Mouse (Mus musculus): Measurements from ENCODE around the gene Platr17.
"Not testable (repeated sequence)": the region's sequence is repeated elsewhere in the genome, so short reads cannot be mapped to it uniquely, and the experiment has no call there.

The Platr17 gene

DNA sequence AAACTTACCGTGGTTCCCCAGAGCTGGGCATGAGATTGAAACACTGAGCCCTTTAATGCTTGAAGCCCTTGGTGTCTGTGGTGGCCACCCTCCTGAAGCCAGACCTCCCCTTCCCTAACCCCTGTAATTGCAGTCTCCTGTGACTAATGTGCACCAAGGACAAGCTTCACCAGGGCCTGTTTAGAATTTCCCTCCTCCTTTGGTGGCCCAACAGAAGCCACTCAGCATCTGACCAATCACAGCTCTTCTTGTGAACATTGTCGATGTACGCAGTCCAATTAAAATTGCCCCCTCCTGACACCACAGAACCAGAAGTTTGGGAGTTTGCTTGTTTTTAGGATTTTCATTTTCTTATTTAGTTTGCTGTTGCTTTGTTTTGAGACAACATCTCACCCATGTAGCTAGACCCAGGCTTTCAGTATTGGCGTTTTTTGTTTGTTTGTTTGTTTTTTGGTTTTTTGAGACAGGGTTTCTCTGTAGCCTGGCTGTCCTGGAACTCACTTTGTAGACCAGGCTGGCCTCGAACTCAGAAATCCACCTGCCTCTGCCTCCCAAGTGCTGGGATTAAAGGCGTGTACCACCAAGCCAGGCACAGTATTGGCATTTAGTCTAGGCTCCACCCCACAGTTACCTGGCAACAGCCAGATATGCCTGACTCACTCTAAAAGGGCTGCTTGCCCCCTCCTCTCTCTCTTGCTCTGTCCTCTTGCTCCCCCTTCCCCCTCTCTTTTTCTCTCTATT, 854 bp upstream of the Platr17 start:
- DNase-seq, result not testable (repeated sequence)

DNA sequence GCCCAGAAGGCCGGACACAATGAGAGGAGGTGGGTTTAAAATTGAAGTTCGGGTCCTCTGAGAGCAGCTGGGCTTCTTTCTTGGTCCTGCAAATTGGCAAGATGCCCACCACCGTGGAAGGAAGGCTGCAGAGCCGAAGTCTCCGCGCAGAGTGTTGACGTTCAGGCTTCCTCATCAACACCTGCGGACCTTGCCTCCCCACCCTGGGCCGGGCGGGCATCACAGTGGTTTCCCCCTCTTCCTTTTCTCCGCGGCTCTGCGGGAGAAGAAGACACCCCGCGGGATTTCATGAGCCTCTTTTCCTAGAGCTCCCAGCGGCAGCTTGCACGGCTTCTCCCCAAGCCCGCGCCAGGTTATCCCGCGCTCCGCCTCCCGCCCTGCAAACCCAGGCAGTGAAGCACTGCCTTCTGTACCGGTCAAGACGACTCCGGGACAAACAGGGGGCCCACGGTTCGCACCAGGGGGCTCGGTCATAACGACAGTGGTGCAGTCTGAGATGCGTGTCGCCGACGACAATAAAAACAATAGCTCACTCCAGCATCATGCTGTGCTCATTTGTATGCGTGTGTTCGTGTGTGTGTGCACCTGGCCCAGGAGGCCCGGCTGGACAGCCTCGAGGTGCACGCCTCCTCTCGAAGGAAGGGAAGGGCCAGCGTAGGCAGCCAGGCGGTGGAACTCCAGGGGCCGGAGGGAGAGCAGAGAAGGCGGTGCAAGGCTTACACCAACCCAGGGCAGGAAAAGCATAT, 3.6 kb downstream of the Platr17 start:
- peak; percentile 80 for DNase-seq

DNA sequence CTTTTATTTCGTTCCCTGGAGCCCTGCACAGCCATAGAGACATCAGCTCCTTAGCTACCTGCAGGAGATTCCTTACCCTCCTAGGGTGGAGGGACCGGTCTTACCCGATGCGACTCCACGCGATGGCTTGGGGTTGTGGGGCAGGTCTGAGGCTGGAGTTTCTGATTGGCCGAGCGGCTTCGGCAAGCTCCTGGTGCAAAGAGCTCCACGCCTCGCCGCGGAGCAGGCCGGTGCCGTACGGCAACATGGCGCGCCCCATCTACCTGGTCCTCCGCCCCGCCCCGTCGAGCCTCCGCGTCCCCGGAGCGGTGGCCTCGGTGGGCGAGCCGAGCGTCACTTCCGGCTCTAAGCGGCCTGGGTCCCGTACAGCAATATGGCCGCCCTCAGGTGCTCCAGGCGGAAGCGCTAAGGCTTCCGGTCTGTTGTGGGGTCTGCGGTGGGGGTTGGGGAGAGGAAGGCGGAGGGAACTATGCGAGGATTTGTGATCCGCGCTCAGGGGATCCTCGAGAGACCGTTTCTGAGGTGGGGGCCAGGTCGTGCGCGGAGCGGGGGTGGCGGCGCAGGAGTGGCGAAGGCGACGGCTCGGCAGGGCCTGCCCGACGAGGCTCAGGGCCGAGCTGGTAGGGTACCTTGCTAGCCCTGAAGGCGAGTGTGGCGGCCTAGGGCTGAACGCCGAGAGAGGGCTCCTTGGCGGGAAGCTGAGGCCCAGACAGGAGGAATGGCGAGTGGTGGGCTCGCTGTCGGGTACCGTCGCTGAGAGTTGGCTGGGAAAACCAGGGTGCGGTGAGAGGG, 4.3 kb downstream of the Platr17 start, which contains the start of gene Daxx:
TSS of gene Daxx (plus strand) at position 338 of the 792 bp plus-strand sequence.
- peak; percentile 98 for DNase-seq

DNA sequence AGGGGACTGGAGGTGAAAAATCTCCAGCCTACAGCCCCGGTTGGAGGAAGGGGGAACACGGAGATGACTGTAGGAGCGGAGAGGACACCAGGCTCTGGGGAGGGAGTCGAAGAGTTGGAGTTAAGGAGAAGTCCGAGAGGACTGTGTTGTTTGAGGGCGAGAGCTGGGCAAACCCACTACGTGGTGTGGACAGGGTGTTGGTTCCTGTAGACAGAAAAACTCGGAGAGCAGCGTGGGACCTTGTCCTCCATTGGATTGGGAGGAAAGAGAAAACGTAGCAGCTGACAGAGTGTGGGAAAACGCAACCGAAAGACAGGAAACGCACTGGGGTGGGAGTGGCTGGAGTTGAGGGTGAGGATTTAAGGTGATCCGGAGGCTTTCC, 4.9 kb downstream of the Platr17 start:
- no peak for DNase-seq

DNA sequence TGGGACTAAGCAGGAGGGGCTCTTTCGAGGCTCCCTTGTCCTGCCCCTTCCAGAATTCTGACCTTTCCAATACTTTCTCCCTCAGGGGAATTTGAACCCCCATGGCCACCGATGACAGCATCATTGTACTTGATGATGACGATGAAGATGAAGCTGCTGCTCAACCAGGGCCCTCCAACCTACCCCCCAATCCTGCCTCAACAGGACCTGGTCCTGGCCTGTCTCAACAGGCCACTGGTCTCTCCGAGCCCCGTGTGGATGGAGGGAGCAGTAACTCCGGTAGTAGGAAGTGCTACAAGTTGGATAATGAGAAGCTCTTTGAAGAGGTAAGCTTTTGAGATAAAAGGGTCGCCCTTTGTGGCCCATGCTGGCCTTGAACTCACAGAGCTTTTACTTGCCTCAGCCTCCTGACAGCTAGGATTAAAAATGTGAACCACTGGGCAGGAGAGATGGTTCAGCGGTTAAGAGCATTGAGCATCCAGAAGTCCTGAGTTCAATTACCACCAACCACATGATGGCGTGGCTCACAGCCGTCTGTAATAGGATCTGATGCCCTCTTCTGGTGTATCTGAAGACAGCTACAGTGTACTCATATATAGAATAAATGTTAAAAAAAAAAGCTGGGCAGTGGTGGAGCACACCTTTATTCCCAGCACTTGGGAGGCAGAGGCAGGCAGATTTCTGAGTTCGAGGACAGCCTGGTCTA, 5.6 kb downstream of the Platr17 start:
- DNase-seq, result peak; percentile 66

DNA sequence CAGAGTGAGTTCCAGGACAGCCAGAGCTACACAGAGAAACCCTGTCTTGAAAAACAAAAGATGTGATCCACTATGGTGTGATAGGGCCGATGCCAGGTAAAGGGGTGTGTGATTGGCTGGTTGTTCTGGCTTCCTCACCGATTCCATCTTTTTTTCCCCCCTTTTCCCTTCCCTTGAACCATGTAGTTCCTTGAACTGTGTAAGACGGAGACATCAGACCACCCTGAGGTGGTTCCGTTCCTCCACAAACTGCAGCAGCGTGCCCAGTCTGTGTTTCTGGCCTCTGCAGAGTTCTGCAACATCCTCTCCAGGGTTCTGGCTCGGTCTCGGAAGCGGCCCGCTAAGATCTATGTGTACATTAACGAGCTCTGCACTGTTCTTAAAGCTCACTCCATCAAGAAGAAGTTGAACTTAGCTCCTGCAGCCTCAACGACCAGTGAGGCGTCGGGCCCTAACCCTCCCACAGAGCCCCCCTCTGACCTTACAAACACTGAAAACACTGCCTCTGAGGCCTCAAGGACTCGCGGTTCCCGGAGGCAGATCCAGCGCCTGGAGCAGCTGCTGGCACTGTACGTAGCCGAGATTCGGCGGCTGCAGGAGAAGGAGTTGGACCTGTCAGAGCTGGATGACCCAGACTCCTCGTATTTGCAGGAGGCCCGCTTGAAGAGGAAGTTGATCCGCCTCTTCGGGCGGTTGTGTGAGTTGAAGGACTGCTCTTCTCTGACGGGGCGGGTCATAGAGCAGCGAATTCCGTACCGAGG, 6.3 kb downstream of the Platr17 start:
- DNase-seq, result peak; percentile 53

DNA sequence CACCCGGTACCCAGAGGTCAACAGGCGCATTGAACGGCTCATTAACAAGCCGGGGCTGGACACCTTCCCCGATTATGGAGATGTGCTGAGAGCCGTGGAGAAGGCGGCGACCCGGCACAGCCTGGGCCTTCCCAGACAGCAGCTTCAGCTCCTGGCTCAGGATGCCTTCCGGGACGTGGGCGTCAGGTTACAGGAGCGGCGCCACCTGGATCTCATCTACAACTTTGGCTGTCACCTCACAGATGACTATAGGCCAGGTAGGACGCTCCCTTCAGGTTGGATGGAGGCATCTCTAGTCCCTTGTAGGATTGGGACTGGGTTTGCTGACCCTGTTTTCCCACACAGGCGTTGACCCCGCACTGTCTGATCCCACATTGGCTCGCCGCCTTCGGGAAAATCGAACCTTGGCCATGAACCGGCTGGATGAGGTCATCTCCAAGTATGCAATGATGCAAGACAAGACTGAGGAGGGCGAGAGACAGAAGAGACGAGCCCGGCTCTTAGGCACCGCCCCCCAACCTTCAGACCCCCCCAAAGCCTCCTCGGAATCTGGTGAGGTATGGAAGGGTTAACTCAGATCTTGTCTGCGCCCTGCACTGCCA, 7.0 kb downstream of the Platr17 start:
- peak; percentile 57 for DNase-seq

DNA sequence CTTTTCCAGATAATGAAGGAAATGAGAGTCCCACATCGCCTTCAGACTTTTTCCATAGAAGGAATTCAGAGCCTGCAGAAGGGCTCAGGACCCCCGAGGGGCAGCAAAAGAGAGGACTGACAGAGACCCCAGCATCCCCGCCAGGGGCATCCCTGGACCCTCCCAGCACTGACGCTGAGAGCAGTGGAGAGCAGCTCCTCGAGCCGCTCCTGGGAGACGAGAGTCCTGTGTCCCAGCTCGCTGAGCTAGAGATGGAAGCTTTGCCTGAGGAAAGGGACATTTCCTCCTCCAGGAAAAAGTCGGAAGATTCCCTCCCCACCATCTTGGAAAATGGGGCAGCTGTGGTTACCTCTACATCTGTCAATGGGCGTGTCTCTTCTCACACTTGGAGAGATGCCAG, 8.3 kb downstream of the Platr17 start:
- DNase-seq, result peak; percentile 46

DNA sequence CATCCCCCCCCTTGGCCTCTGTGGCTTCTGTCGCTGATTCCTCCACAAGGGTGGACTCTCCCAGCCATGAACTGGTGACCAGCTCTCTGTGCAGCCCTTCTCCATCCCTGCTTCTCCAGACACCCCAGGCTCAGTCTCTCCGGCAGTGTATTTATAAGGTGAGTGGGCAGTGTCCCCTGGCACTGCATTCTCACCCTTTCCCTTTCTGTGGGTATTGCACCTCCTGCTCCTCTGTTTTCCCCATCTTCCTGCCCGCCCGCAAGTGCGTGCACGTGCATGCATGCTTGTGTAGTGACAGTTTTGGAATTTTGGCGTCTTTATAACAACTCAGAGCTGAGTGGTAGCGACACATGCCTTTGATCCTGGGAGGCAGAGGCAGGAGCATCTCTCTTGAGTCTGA, 9.0 kb downstream of the Platr17 start:
- DNase-seq, result peak; percentile 55

DNA sequence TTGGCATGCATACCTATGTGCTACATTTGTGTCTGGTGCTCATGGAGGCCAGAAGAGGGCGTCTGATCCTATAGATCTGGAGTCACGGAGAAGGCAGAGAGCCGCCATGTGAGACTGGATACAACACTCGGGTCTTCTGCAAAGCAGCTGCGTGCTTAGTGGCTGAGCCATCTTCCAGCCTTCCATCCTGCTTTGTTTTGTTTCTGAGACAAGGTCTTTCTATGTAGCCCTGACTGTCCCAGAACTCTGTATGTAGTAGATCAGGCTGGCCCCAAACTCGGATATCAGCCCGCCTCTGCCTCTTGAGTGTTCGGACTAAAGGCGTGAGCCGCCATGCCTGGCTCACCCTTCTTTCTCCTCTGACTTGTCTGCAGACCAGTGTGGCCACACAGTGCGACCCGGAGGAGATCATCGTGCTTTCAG, 10.0 kb downstream of the Platr17 start:
- peak; percentile 68 for DNase-seq

DNA sequence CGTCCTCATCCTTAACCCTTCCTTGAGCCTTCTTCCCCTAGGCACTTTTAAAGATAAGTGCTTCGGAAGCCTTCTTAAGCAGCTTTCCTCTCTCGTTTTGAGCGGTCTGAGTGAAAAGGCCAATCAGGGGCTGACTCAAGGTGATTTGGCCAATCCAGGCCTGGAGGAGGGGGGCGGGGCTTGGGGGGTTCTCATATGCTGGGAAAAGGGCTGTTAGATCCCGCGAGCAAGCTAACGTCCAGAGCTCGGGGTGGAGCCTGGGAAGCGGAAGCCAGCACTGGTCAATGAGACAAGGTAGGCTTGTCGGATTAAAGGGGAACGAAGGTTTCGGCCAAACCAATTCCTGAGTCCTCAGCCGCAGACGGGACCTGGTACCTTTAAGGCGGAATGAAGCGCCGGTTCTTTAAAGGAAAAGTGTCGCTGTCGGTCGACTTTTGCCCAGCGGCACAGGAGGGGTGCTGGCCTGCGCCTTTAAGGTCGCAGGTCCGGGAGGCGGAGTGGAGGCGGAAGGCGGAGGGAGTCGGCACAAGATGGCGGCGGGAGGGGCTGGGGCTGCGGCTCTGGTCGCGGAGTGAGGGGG, 10.8 kb downstream of the Platr17 start, which contains the start of the genes Tapbp and Zbtb22:
TSS of gene Tapbp (plus strand) at position 229 of the 580 bp plus-strand sequence.
TSS of gene Zbtb22 (plus strand) at position 234 of the 580 bp plus-strand sequence.
- DNase-seq, result peak; percentile 99

DNA sequence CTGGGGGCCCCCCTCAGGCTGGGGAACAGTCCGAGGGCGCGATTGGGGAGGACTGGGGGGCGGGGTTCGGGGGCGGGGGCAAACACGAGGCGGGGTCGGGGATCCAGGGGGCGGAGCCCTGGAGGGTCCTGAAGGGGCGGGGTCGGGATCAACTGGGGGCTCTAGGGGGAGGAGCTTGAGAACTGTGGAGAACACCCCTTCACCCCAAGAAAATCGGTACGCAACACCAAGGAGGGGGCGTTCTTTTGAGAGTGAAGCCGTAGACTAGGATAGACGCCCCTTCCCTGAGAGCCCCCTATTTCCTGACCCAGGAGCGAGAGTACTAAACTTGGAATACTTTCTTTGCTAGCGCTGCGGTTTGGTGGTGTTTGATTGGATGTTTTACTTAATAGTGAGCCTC, 11.4 kb downstream of the Platr17 start:
- DNase-seq, result peak; percentile 79

DNA sequence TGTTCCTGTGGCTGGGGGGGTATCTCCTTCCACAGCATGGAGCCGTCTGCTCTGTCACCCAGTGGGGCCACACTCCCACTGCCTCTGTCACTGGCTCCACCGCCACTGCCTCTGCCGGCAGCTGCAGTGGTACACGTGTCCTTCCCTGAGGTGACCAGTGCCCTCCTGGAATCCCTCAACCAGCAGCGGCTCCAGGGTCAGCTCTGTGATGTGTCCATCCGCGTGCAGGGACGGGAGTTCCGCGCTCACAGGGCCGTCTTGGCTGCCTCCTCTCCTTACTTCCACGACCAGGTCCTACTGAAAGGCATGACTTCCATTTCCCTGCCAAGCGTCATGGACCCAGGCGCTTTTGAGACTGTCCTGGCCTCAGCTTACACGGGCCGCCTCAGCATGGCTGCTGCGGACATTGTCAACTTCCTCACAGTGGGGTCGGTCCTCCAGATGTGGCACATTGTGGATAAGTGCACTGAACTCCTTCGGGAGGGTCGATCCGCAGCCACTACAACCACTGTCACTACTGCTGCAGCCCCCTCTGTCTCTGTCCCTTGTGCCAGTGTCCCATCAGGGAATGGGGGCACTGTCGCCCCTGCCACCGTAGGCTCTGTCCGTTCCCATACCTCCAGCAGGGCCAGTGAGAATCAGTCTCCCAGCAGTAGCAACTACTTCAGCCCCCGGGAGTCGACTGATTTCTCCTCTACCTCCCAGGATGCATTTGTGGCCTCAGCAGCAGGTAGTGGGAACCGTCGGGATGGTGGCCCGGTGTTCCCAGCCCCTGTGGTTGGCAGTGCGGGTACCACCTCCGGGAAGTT, 12.1 kb downstream of the Platr17 start:
- peak; percentile 66 for DNase-seq

DNA sequence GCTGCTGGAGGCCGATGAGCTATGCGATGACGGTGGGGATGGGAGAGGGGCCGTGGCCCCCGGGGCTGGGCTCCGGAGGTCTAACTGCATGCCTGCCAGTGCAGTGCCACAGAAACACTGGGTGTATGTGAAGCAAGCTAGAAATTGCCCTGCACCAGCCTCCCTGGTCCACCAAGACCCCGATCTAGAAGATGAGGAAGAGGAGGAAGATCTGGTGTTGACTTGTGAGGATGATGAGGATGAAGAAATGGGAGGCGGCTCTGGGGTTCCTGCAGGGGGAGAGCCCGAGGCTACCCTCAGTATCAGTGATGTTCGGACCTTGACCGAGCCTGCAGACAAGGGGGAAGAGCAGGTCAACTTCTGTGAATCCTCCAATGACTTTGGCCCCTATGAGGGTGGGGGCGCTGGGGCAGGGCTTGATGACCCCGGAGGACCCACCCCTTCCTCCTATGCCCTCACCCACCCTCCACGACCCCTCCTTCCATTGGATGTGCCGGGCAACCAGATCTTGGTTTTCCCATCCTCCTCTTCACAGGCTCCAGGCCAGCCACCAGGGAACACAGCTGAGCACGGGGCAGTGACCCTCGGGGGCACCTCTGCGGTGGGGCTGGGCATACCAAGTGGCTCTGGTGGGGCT, 12.8 kb downstream of the Platr17 start:
- DNase-seq, result peak; percentile 64

DNA sequence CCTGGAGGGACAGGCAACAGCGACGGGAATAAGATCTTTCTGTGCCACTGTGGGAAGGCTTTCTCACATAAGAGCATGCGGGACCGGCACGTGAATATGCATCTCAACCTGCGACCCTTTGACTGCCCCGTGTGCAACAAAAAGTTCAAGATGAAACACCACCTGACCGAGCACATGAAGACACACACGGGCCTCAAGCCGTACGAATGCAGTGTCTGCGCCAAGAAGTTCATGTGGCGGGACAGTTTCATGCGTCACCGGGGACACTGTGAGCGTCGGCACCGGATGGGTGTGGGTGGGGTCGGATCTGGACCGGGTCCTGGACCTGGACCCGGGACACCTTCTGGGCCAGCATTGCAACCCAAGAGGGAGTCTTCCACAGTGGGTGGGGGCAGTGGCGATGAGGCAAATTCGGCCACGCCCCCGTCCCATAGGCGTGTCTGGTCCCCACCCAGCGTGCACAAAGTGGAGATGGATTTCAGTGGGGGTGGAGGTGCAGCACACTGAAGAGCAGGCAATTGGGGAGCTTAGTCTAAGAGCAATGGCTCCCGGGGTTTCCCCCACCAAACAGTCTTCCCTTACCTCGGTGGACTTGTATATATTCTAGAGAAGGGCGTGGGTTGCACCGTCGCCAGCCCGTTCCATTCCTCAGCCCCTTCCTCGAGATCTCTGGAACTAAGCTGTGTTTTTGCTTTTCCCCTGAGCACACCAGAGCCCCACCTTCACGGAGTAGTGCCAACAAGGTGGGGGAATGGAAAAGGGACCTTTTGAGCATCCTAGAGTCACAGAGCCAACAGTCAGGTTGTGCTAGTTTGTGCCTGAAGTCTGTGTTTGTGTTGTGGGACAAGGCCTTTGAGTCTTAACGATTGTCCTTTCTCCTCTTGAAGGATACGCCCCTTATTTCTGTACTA, 13.6 kb downstream of the Platr17 start:
- DNase-seq, result peak; percentile 65

DNA sequence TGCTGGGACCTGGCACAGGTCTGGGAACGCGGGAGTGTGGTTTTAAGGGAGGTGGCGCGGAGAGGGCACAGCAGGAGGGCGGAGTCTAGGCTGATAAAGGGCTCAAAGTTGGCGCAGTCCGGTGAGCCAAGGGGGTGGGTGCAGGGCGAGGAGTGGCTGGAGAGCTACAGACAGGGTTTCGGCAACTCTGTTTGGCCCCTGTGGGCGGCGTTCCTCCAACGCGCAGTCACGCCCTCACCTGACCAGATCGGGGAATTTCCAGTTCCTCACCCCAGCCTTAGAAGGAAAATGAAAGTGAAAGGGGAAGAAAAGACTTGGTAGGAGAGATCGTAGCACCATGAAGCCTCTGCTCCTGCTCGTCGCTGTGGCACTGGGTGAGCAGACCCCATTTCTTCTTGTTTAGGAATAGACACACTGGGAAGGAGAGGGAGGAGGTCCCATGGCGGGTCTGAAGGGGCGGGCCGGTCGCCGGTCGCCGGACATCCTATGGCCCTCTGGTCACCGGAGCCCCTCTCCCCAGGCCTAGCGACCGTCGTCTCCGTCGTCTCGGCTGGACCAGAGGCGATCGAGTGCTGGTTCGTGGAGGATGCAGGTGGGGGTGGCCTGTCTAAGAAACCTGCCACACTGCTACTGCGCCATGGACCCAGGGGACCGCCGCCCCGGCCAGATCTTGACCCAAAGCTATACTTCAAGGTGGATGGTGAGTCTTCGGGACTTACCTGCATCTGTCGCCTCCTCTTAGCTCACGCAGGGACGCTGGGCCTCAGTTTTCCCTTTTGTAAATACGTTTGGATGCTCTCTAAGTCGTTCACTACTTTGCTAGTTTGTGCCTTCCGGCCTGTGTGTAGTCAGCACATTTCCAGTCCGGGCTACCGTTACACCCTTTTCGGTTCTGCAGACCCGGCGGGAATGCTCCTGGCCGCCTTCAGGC, 14.7 kb downstream of the Platr17 start:
- peak; percentile 80 for DNase-seq
